Mouse (Mus musculus) erythroblast, embryonic 14.5 days (primary cell): ENCODE results near the gene Pld2. TPM values are rescaled to one million over a fixed set of nuclear protein-coding genes. Genes with fewer than 3 reads are reported as not detected.
"Not testable (repeated sequence)": the region's sequence is repeated elsewhere in the genome, so short reads cannot be mapped to it uniquely, and the experiment has no call there.

ENCODE experiments used
- H3K27me3 ChIP-seq: 2 replicates; pipeline ENCODE4 v1.6.1; 2012; ENCODE audit warnings: inconsistent platforms; ENCODE audit not compliant: control insufficient read depth
- H3K36me3 ChIP-seq: 2 replicates; pipeline ENCODE4 v1.6.1; 2012; ENCODE audit warnings: mild to moderate bottlenecking, inconsistent platforms; ENCODE audit not compliant: control insufficient read depth
- H3K4me1 ChIP-seq: 2 replicates; pipeline ENCODE4 v1.6.1; 2012; ENCODE audit warnings: inconsistent platforms; ENCODE audit not compliant: control insufficient read depth
- H3K4me3 ChIP-seq: replicated peaks from 2 replicates; pipeline ENCODE3; 2012; ENCODE audit warnings: moderate library complexity, mild to moderate bottlenecking, inconsistent platforms
- H3K9me3 ChIP-seq: 2 replicates; pipeline ENCODE4 v1.6.1; 2012; ENCODE audit warnings: low read length, inconsistent platforms, mixed read lengths; ENCODE audit not compliant: control insufficient read depth
- GATA1 ChIP-seq: IDR thresholded peaks from 2 replicates; pipeline ENCODE4 v1.6.1; 2012; ENCODE audit warnings: low read length, inconsistent platforms, mixed read lengths
- TAL1 ChIP-seq: IDR thresholded peaks from 3 replicates; pipeline ENCODE4 v1.6.1; 2012; ENCODE audit warnings: low read length, inconsistent platforms, mixed read lengths
- polyA plus RNA-seq: library from polyadenylated mRNA; stranded (reverse); fragments of >175 nt; gene quantifications from 2 replicates; pipeline ENCODE4 v1.2.3, GENCODE M21; 2012

Pld2 gene
- polyA plus RNA-seq, 1 experiment = 0.01 TPM

DNA sequence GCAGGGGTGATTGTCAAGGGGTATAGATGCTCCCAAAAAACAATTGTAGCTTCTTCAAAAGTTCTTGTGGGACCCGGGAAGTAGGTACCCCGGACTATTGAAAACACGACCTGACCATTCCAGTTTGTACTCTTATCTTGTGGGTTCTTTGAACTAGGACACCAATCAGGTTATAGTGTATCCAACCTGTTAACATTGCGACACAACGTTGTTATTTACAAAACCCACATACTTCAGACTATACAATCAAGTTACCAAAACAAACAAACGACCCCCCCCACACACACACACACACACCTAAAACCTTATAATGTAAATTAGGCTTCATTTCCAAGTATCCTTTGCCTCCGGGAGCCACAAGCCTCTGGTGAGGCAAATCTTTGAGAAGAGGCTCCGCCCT, 15.1 kb upstream of the Pld2 start:
- H3K36me3 ChIP-seq = peaks cover 35% of the 10 kb centered on the region

DNA sequence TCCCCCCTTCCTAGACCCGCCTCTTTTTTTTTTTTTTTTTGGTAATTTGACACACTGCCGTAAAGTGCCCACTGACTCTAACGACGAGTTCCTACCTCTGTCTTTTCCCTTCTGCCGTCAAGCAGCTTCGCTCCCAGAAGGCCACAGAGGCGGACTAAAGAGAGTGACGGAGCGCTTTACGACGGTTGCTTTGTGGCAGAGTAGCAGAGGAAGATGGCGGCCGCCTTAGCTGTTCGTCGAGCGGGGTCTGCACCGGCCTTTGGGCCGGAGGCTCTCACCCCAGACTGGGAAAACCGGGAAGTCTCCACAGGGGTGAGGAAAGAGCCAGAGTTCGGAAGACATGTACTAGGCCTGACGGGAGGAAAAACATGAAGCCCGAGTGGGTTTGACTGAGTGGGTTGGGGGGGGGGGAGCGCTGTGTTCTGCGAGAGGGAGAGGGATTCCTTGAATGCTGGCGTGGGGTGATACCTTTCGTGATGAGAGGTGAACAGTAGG, 14.6 kb upstream of the Pld2 start, which contains the start of gene Psmb6:
Gene Psmb6, plus strand, starts transcription at position 184 of the 495 bp plus-strand sequence.
- H3K36me3 ChIP-seq = peaks cover 35% of the 10 kb centered on the region
- no peak for TF ChIP-seq TAL1
- TF ChIP-seq GATA1 = no peak

More for the DNA sequence above, 15.1 kb upstream of the Pld2 start:
- Histone ChIP-seq H3K9me3 (no peaks in the 10 kb centered on the region), H3K4me3 (peak overlapping the region; percentile 69), H3K4me1 (peaks cover 32% of the 10 kb centered on the region), H3K27me3 (peaks cover 13% of the 10 kb centered on the region)
- TF ChIP-seq TAL1 (no peak), GATA1 (no peak)

DNA sequence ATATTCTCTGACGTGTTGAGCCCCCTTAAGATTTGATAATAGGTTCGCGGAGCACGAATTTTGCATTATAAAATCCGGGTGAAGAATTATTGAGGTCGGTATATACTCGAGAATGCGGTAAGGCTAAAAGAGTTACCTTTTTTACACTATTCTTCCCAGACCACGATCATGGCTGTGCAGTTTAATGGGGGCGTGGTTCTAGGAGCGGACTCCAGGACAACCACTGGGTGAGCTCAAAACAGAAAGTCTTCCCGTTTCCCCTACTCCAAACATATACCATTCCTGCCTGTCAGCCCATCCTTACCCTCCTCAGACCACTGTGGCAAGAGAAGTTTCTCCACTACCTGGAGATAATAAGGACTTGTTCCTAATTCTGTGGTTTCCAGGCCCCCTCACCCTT, 14.1 kb upstream of the Pld2 start:
- Histone ChIP-seq H3K27me3 (peaks cover 4% of the 10 kb centered on the region), H3K9me3 (no peaks in the 10 kb centered on the region), H3K4me1 (peaks cover 22% of the 10 kb centered on the region), H3K36me3 (peaks cover 35% of the 10 kb centered on the region), H3K4me3 (peak overlapping the region; percentile 69)
- no peak for TF ChIP-seq GATA1
- TF ChIP-seq TAL1 = no peak

More for the DNA sequence above, 14.6 kb upstream of the Pld2 start, which contains the start of gene Psmb6:
- Histone ChIP-seq H3K4me1 (peaks cover 27% of the 10 kb centered on the region), H3K27me3 (peaks cover 9% of the 10 kb centered on the region), H3K4me3 (peak within 1 kb of the TSS; percentile 69), H3K9me3 (no peaks in the 10 kb centered on the region)

DNA sequence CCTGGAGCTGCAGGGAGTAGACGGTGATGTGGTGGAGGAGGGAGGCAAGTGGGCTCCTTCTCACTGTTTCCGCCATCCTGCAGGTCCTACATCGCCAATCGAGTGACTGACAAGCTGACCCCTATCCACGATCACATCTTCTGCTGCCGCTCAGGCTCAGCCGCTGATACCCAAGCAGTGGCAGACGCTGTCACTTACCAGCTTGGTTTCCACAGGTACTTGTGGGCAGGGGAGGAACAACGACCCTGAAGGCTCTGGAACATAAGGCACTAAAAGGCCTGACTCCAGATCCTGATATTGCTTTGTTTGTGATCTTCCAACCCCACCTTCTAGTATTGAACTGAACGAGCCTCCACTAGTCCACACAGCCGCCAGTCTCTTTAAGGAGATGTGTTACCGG, 13.7 kb upstream of the Pld2 start:
- H3K27me3 ChIP-seq = peaks cover 2% of the 10 kb centered on the region; the same call in 1 of the 2 replicates
- H3K4me3 ChIP-seq = peak overlapping the region; percentile 69
- no peaks in the 10 kb centered on the region for H3K9me3 ChIP-seq
- peaks cover 21% of the 10 kb centered on the region for H3K4me1 ChIP-seq
- peaks cover 35% of the 10 kb centered on the region for H3K36me3 ChIP-seq
- no peak for TF ChIP-seq TAL1
- no peak for TF ChIP-seq GATA1

DNA sequence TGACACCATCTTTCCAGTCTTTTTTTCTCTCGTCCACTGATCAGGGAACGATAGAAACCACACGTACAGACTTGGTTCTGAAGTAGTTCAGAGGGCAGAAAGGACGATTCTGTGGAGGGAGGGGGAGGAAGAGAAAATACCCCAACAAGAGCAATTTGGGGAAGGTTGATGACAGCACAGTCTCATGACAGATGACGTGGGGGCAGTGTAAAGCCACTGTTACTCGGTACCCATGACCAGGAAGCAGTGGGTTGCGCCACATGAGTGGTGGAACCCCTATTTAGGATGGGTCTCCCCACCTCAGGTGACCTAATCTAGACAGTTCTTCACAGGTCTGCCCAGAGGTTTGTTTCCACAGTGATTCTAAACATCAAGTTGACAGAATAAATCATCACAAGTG, 11.3 kb upstream of the Pld2 start:
- Histone ChIP-seq H3K4me3 (no peak overlapping the region), H3K4me1 (peaks cover 21% of the 10 kb centered on the region), H3K36me3 (peaks cover 35% of the 10 kb centered on the region), H3K9me3 (no peaks in the 10 kb centered on the region), H3K27me3 (no peaks in the 10 kb centered on the region)
- TF ChIP-seq TAL1 (no peak), GATA1 (no peak)

DNA sequence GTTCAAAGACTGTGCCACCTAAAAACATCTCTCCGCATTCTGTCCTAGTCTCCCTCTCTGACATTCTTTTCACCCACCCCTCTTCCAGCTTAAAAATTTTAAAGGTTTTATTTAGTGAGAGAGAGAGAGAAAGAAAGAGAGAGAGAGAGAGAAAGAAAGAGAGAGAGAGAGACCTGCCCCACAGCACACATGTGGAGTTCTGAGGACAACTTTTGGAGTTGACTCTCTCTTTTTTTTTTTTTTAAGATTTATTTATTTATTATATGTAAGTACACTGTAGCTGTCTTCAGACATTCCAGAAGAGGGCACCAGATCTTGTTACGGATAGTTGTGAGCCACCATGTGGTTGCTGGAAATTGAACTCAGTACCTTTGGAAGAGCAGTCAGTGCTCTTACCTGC, 8.8 kb upstream of the Pld2 start:
- not testable (repeated sequence) for H3K9me3 ChIP-seq, H3K4me3 ChIP-seq, H3K27me3 ChIP-seq
- Histone ChIP-seq H3K4me1 (peaks cover 11% of the 10 kb centered on the region), H3K36me3 (peaks cover 33% of the 10 kb centered on the region)

DNA sequence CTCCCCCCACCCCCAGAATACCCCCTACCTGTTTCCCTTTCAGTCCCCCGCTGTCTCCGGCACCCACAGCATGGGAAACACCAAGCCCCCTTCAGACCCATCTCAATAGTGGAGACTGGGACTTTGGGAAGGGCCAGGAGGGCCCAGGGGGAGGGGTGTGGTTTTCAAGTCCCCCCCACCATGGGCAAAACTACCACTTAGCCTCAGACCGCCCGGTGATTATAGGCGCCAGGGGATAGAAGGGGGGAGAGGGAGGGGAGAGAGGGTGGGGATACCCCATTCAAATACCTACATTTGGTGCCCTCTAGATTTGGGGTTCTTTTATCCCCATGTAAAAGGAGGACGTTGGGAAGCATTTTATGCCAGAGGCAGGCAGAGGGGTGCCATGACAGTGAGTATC, 7.0 kb upstream of the Pld2 start, which contains the start of gene Gm40193:
Gene Gm40193, minus strand, starts transcription at position 101 of the 400 bp plus-strand sequence.
- peaks cover 15% of the 10 kb centered on the region for H3K36me3 ChIP-seq
- no peaks in the 10 kb centered on the region for H3K4me1 ChIP-seq
- no peaks in the 10 kb centered on the region for H3K9me3 ChIP-seq
- peaks cover 3% of the 10 kb centered on the region; the same call in 1 of the 2 replicates for H3K27me3 ChIP-seq
- no peak within 1 kb of the TSS for H3K4me3 ChIP-seq
- TF ChIP-seq GATA1 (no peak), TAL1 (no peak)

DNA sequence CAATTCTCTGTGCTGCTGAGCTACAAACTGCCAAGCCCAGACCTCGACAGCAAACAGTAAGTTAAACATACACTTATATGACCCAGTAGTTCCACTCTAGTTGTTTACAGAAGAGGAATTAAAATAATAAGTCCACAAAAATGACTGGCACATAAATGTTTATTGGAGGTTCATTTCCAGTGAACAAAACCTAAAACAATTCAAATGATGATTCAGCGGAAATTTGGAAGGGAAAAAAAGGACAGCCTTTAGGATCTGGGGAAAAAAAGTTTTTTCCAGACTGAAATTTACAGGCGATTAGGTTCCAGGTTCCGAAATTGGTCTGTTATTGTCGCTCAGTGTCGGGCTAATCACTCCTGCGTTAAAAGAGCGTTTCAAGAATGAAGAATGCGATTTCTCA, 441 bp upstream of the Pld2 start:
- Histone ChIP-seq H3K9me3 (no peaks in the 10 kb centered on the region), H3K4me1 (peaks cover 12% of the 10 kb centered on the region), H3K36me3 (no peaks in the 10 kb centered on the region), H3K4me3 (peak overlapping the region; percentile 54), H3K27me3 (peaks cover 45% of the 10 kb centered on the region)
- TF ChIP-seq TAL1 (no peak), GATA1 (no peak)

DNA sequence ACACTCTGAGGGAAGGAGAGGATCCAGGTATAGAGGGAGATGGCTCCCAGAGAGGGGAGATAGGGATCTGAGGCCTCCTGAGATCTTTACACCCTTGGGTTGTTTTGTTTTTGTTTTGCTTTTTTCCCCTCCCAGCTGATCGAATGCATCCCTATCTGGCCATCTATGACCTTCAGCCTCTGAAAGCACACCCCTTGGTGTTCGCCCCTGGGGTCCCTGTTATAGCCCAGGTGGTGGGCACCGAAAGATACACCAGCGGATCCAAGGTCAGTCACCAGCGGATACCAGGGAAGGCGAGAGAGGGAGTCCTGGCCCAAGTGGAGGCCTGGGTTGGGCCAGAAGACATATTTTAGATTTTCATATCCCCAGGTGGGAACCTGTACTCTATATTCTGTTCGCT, 1.1 kb downstream of the Pld2 start:
- TF ChIP-seq TAL1 = no peak
- no peak for TF ChIP-seq GATA1
- Histone ChIP-seq H3K27me3 (peaks cover 48% of the 10 kb centered on the region), H3K4me1 (peaks cover 12% of the 10 kb centered on the region), H3K9me3 (no peaks in the 10 kb centered on the region), H3K4me3 (no peak overlapping the region), H3K36me3 (no peaks in the 10 kb centered on the region)

DNA sequence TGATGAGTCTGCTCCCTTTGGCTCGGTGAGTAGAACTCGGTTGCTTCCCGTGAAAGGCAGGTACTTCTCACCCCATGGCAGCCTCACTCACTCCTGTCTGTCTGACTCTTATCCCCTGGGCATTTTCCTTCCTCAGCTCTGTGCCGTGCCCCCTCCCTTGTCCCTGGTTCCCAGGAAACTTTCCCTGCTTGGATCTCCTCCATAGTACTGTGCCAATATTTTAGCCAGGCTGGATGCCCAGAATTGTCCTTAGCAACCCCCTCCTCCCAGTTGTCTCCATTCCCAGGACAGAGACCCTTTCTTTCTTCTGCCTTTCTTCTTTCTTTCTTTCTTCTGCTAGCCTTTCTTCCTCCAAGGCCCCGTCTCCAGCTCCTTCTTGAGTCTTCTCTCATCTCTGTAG, 1.6 kb downstream of the Pld2 start:
- Histone ChIP-seq H3K36me3 (no peaks in the 10 kb centered on the region), H3K9me3 (no peaks in the 10 kb centered on the region), H3K4me1 (peaks cover 12% of the 10 kb centered on the region), H3K27me3 (peaks cover 48% of the 10 kb centered on the region), H3K4me3 (no peak overlapping the region)
- TF ChIP-seq TAL1 (no peak), GATA1 (no peak)
